Mouse (Mus musculus): ENCODE results near the gene Actl7b. TPM values are rescaled to one million over a fixed set of nuclear protein-coding genes. Genes with fewer than 3 reads are reported as not detected.

The Actl7b gene
- total and polyA plus RNA-seq, 3 experiments, result not detected

GRCm38 (mm10) chr4:56768913-56769312, 27.7 kb upstream of the Actl7b start:
- Histone ChIP-seq H3K4me3 (ENCODE audit: control insufficient read depth in 1 of 2, insufficient read depth in 1 of 2, low read depth in 2 of 2, low read length in 2 of 2) (no peak overlapping the region), H3K79me2 (ENCODE audit: control insufficient read depth, insufficient read depth, low read length, poor library complexity) (no peaks in the 10 kb centered on the region), H3K9ac (ENCODE audit: control insufficient read depth, low read depth, low read length, poor library complexity, severe bottlenecking) (no peak overlapping the region), H3K4me1 (ENCODE audit: control insufficient read depth in 1 of 2, insufficient read depth in 2 of 2, low read length in 2 of 2) (no peaks in the 10 kb centered on the region), H3K36me3 (ENCODE audit: control insufficient read depth in 1 of 2, insufficient read depth in 2 of 2, low read length in 2 of 2) (peaks cover 0 to 28% of the 10 kb centered on the region in 2 experiments; a peak in 2 of 4 replicates), H3K27me3 (ENCODE audit: control insufficient read depth in 1 of 2, insufficient read depth in 2 of 2, low read length in 2 of 2) (no peaks in the 10 kb centered on the region), H3K9me3 (replicated peaks; ENCODE audit: insufficient read depth, low read length) (no peaks in the 10 kb centered on the region), H3K27ac (ENCODE audit: control insufficient read depth, low read depth, low read length) (no peak overlapping the region)
- TF ChIP-seq POLR2AphosphoS5 (IDR thresholded peaks at IDR 0.05; ENCODE audit: borderline replicate concordance, low read depth, low read length) (no peak), ZKSCAN1 (IDR thresholded peaks at IDR 0.05; ENCODE audit: low read depth, low read length) (no peak), KAT2A (conservative IDR thresholded peaks at IDR 0.05; ENCODE audit: low read depth, low read length) (no peak), RAD21 (IDR thresholded peaks at IDR 0.05; ENCODE audit: low read depth, low read length) (no peak), MAFK (IDR thresholded peaks at IDR 0.05; ENCODE audit: borderline replicate concordance, low read depth, low read length) (no peak), SMC3 (IDR thresholded peaks at IDR 0.05; ENCODE audit: low read depth, low read length) (no peak), POLR2A (IDR thresholded peaks at IDR 0.05; ENCODE audit: control insufficient read depth in 1 of 2, insufficient read depth in 1 of 2, low read depth in 1 of 2, low read length in 2 of 2, poor library complexity in 1 of 2) (no peak), MYC (IDR thresholded peaks at IDR 0.05; ENCODE audit: low read depth, low read length) (no peak), CHD2 (IDR thresholded peaks at IDR 0.05; ENCODE audit: low read length) (no peak), MAX (IDR thresholded peaks at IDR 0.05; ENCODE audit: low read length) (no peak), ETS1 (IDR thresholded peaks at IDR 0.05; ENCODE audit: low read depth, low read length) (no peak), USF2 (IDR thresholded peaks at IDR 0.05; ENCODE audit: borderline replicate concordance in 1 of 2, insufficient read depth in 1 of 2, low read depth in 1 of 2, low read length in 2 of 2) (no peak)
- DNase-seq (ENCODE audit: low read depth, low spot score), result no peak

GRCm38 (mm10) chr4:56767861-56768284, 26.6 kb upstream of the Actl7b start:
- Histone ChIP-seq H3K36me3 (ENCODE audit: control insufficient read depth in 1 of 2, insufficient read depth in 2 of 2, low read length in 2 of 2) (peaks cover 0 to 24% of the 10 kb centered on the region in 2 experiments; a peak in 2 of 4 replicates), H3K27ac (ENCODE audit: control insufficient read depth, low read depth, low read length) (no peak overlapping the region), H3K79me2 (ENCODE audit: control insufficient read depth, insufficient read depth, low read length, poor library complexity) (no peaks in the 10 kb centered on the region), H3K9me3 (replicated peaks; ENCODE audit: insufficient read depth, low read length) (no peaks in the 10 kb centered on the region), H3K4me3 (ENCODE audit: control insufficient read depth in 1 of 2, insufficient read depth in 1 of 2, low read depth in 2 of 2, low read length in 2 of 2) (no peak overlapping the region), H3K9ac (ENCODE audit: control insufficient read depth, low read depth, low read length, poor library complexity, severe bottlenecking) (no peak overlapping the region), H3K4me1 (ENCODE audit: control insufficient read depth in 1 of 2, insufficient read depth in 2 of 2, low read length in 2 of 2) (no peaks in the 10 kb centered on the region), H3K27me3 (ENCODE audit: control insufficient read depth in 1 of 2, insufficient read depth in 2 of 2, low read length in 2 of 2) (no peaks in the 10 kb centered on the region)
- DNase-seq (ENCODE audit: low read depth, low spot score), result no peak
- TF ChIP-seq CHD1 (IDR thresholded peaks at IDR 0.05; ENCODE audit: low read depth, low read length) (no peak), JUND (IDR thresholded peaks at IDR 0.05; ENCODE audit: low read depth, low read length) (no peak), MAFK (IDR thresholded peaks at IDR 0.05; ENCODE audit: borderline replicate concordance, low read depth, low read length) (no peak), MYB (IDR thresholded peaks at IDR 0.05; ENCODE audit: low read depth, low read length) (no peak)

DNA sequence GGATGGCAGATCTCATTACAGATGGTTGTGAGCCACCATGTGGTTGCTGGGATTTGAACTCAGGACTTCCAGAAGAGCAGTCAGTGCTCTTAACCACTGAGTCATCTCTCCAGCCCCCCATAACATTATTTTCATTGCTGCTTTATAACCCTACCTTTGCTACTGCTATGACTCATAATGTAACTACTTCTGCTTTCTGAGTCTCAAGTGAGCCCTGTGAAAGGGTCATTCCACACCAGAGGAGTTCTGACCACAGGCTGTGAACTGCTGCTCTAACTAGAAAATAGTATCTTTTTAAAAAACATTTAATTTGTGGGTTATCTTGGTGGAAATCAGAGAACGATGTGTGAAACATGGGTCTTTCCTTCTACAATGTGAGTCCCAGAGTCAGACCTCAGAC, 16.4 kb upstream of the Actl7b start:
- Histone ChIP-seq H3K9ac (ENCODE audit: control insufficient read depth, low read depth, low read length, poor library complexity, severe bottlenecking) (no peak overlapping the region), H3K4me1 (ENCODE audit: control insufficient read depth in 1 of 2, insufficient read depth in 2 of 2, low read length in 2 of 2) (no peaks in the 10 kb centered on the region), H3K4me3 (ENCODE audit: control insufficient read depth in 1 of 2, insufficient read depth in 1 of 2, low read depth in 2 of 2, low read length in 2 of 2) (no peak overlapping the region), H3K36me3 (ENCODE audit: control insufficient read depth in 1 of 2, insufficient read depth in 2 of 2, low read length in 2 of 2) (peaks cover 0 to 12% of the 10 kb centered on the region in 2 experiments; a peak in 2 of 4 replicates), H3K79me2 (ENCODE audit: control insufficient read depth, insufficient read depth, low read length, poor library complexity) (no peaks in the 10 kb centered on the region), H3K9me3 (replicated peaks; ENCODE audit: insufficient read depth, low read length) (no peaks in the 10 kb centered on the region), H3K27me3 (ENCODE audit: control insufficient read depth in 1 of 2, insufficient read depth in 2 of 2, low read length in 2 of 2) (no peaks in the 10 kb centered on the region), H3K27ac (ENCODE audit: control insufficient read depth, low read depth, low read length) (no peak overlapping the region)
- no peak for TF ChIP-seq MAFK (IDR thresholded peaks at IDR 0.05; ENCODE audit: borderline replicate concordance, low read depth, low read length)
- no peak for TF ChIP-seq SMC3 (IDR thresholded peaks at IDR 0.05; ENCODE audit: low read depth, low read length)
- TF ChIP-seq BHLHE40 (IDR thresholded peaks at IDR 0.05; ENCODE audit: borderline replicate concordance, low read depth, low read length), result no peak
- no peak for TF ChIP-seq USF2 (IDR thresholded peaks at IDR 0.05; ENCODE audit: borderline replicate concordance in 1 of 2, insufficient read depth in 1 of 2, low read depth in 1 of 2, low read length in 2 of 2)
- no peak for TF ChIP-seq EP300 (IDR thresholded peaks at IDR 0.05; ENCODE audit: low read depth in 1 of 2, low read length in 2 of 2)
- TF ChIP-seq CHD2 (IDR thresholded peaks at IDR 0.05; ENCODE audit: low read length), result no peak
- TF ChIP-seq MEF2A (IDR thresholded peaks at IDR 0.05; ENCODE audit: extremely low read depth, insufficient replicate concordance, low read depth, low read length, poor library complexity, severe bottlenecking), result no peak
- no peak for TF ChIP-seq SIN3A (IDR thresholded peaks at IDR 0.05; ENCODE audit: low read length)
- no peak for TF ChIP-seq ZC3H11A (IDR thresholded peaks at IDR 0.05; ENCODE audit: low read depth, low read length)
- no peak for TF ChIP-seq ELF1 (IDR thresholded peaks at IDR 0.05; ENCODE audit: low read depth, low read length)
- no peak for DNase-seq (ENCODE audit: low read depth, low spot score)
